Mouse (Mus musculus): ENCODE results near the gene Cntnap2.

- no peak for TF ChIP-seq POLR2A (IDR thresholded peaks at IDR 0.05; ENCODE audit: borderline replicate concordance, low read depth, low read length)
- TF ChIP-seq CTCF (IDR thresholded peaks at IDR 0.05; ENCODE audit: low read depth, low read length): no peak
These were observed 2235.3 kb downstream of the Cntnap2 start for GRCm38 (mm10) chr6:47294433-47294832.
